Mouse (Mus musculus): ENCODE measurements around the gene Olfr963.

GRCm38 (mm10) chr9:39647382-39647781, 19.6 kb upstream of the Olfr963 start:
- no peak for TF ChIP-seq CTCF (IDR thresholded peaks at IDR 0.05; ENCODE audit: low read depth)
- no peak for TF ChIP-seq EP300 (optimal IDR thresholded peaks at IDR 0.05)

All from stomach, postnatal 0 days (tissue).